In the genomic region with DNA sequence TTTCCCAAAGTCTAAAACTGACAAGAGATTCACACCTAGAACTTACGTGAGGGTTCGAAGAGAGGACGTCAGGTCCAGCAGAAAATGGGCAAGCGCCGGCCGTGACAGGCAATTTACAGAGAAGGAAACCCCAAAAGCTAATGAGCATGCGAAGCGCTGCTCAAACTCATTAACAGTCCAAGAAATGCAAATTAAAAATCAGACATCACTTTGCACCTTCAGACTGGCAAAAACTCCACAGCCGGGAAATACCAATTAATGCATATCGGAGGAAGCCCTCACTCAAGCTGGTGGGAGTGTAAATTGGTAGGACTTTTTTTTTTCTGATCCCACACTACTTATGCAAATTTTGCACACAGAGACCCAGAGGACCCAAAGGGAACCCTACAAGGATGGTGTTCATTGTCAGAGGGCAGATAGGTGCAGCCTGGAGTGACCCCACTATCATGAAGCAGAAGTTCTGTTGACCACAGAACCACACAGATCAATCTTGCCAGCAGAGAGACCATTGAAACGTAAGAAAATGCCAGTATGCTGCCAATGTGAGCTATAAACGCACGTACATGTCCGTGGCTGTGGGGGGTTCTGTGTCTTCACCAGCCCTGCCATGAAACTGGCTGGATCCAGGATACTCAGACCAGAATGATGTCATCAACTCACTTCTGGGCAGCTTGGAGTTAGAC, we compare ENCODE assay signal across 30 mouse cellular contexts.
DNase-seq lines count a peak whose midpoint lies in the region; ATAC-seq and TF ChIP-seq lines count a peak whose summit lies in the region.
"Had no signal": no experiment of that assay in that cellular context is flagged by ENCODE, and none has a peak within 500 bp of the region (broad histone marks: within the 10 kb centered on the region; RNA-seq: fewer than 3 reads in every experiment).

No protein-coding gene starts in this region.

- no peak overlapping the region for H3K9ac ChIP-seq in midbrain, embryonic 16.5 days (ENCODE audit: low read depth, low read length)
- no peak overlapping the region for H3K9ac ChIP-seq in midbrain, postnatal 0 days (replicated peaks; ENCODE audit: low read length, poor library complexity, severe bottlenecking)
- H3K9ac ChIP-seq in forebrain, embryonic 12.5 days, result no peak overlapping the region
- H3K9ac ChIP-seq in forebrain, postnatal 0 days, result no peak overlapping the region
- H3K9ac ChIP-seq: embryonic facial prominence, embryonic 13.5 days; heart, embryonic 12.5 days; hindbrain, embryonic 15.5 days; limb, embryonic 13.5 days; liver, embryonic 12.5 days; liver, postnatal 0 days; neural tube, embryonic 13.5 days; stomach, embryonic 15.5 days had no signal

- no peak overlapping the region for H3K27ac ChIP-seq in midbrain, embryonic 16.5 days (ENCODE audit: low read length)
- no peak overlapping the region for H3K27ac ChIP-seq in midbrain, postnatal 0 days (ENCODE audit: low read depth, low read length)
- H3K27ac ChIP-seq in forebrain, embryonic 12.5 days, result peak overlapping the region; percentile 81
- H3K27ac ChIP-seq in forebrain, postnatal 0 days (ENCODE audit: low read depth, low read length), result peak overlapping the region; percentile 50; the same call in 1 of the 2 replicates
- H3K27ac ChIP-seq: embryonic facial prominence, embryonic 13.5 days; heart, adult 2 months; hindbrain, embryonic 10.5 days; hindbrain, embryonic 15.5 days; layer of hippocampus, adult 2 months; left cerebral cortex, adult 2 months; limb, embryonic 13.5 days; liver, embryonic 12.5 days; neural tube, embryonic 13.5 days; stomach, embryonic 15.5 days had no signal

- 0 out of 2 replicates have a peak overlapping the region, but pooled peaks have one; percentile 12 for H3K4me2 ChIP-seq in midbrain, embryonic 16.5 days (ENCODE audit: low read length)
- no peak overlapping the region for H3K4me2 ChIP-seq in midbrain, postnatal 0 days (ENCODE audit: low read depth, low read length, poor library complexity, severe bottlenecking)
- H3K4me2 ChIP-seq in forebrain, embryonic 12.5 days, result no peak overlapping the region
- peak overlapping the region; percentile 13 for H3K4me2 ChIP-seq in forebrain, postnatal 0 days (ENCODE audit: low read depth)
- H3K4me2 ChIP-seq: embryonic facial prominence, embryonic 13.5 days; heart, embryonic 12.5 days; hindbrain, embryonic 15.5 days; limb, embryonic 13.5 days; liver, embryonic 12.5 days; neural tube, embryonic 13.5 days; stomach, embryonic 15.5 days had no signal

- no peaks in the 10 kb centered on the region for H3K36me3 ChIP-seq in midbrain, embryonic 16.5 days (ENCODE audit: control insufficient read depth, insufficient read depth, low read length)
- no peaks in the 10 kb centered on the region for H3K36me3 ChIP-seq in midbrain, postnatal 0 days (ENCODE audit: insufficient read depth, low read length)
- H3K36me3 ChIP-seq in forebrain, embryonic 12.5 days (replicated peaks), result no peaks in the 10 kb centered on the region
- H3K36me3 ChIP-seq in forebrain, postnatal 0 days (ENCODE audit: insufficient read depth), result no peaks in the 10 kb centered on the region
- H3K36me3 ChIP-seq: embryonic facial prominence, embryonic 13.5 days; heart, embryonic 12.5 days; hindbrain, embryonic 10.5 days; hindbrain, embryonic 15.5 days; limb, embryonic 13.5 days; liver, embryonic 12.5 days; neural tube, embryonic 13.5 days; stomach, embryonic 15.5 days had no signal

- no peaks in the 10 kb centered on the region for H3K27me3 ChIP-seq in midbrain, embryonic 16.5 days (ENCODE audit: control insufficient read depth, insufficient read depth, low read depth, low read length)
- no peaks in the 10 kb centered on the region for H3K27me3 ChIP-seq in midbrain, postnatal 0 days (ENCODE audit: insufficient read depth, low read length)
- peaks cover 19% of the 10 kb centered on the region for H3K27me3 ChIP-seq in forebrain, embryonic 12.5 days
- H3K27me3 ChIP-seq in forebrain, postnatal 0 days (ENCODE audit: insufficient read depth, low read length), result no peaks in the 10 kb centered on the region
- H3K27me3 ChIP-seq: hindbrain, embryonic 15.5 days; stomach, embryonic 15.5 days had no signal

- 67% methylated on average over 14 of the region's 14 CpGs for WGBS in midbrain, embryonic 16.5 days
- WGBS in midbrain, postnatal 0 days, result 66% methylated on average over 14 of the region's 14 CpGs
- WGBS in forebrain, embryonic 12.5 days, result 53% methylated on average over 14 of the region's 14 CpGs
- 32% methylated on average over 14 of the region's 14 CpGs for WGBS in forebrain, postnatal 0 days

- no peak for ATAC-seq in midbrain, embryonic 16.5 days
- no peak for ATAC-seq in midbrain, postnatal 0 days (ENCODE audit: low FRiP score)
- ATAC-seq in forebrain, embryonic 12.5 days (ENCODE audit: low FRiP score), result peak; percentile 51; the same call in 1 of the 2 replicates
- ATAC-seq in forebrain, postnatal 0 days, result no peak
- ATAC-seq: CD4-positive, CD25-positive, alpha-beta regulatory T cell, adult 4 months; inflammation-experienced regulatory T-cells, adult 6 months; liver, embryonic 12.5 days; liver, postnatal 0 days had no signal

- TF ChIP-seq CTCF in midbrain, postnatal 0 days (IDR thresholded peaks at IDR 0.05), result no peak
- no peak for TF ChIP-seq CTCF in forebrain, postnatal 0 days (IDR thresholded peaks at IDR 0.05; ENCODE audit: low read depth)

- H3K4me1 ChIP-seq in midbrain, embryonic 16.5 days (ENCODE audit: control insufficient read depth, insufficient read depth, low read length), result peaks cover 17% of the 10 kb centered on the region
- H3K4me1 ChIP-seq in midbrain, postnatal 0 days (ENCODE audit: insufficient read depth, low read length), result no peaks in the 10 kb centered on the region
- H3K4me1 ChIP-seq in forebrain, embryonic 12.5 days, result peaks cover 39% of the 10 kb centered on the region
- H3K4me1 ChIP-seq in forebrain, postnatal 0 days (ENCODE audit: insufficient read depth), result peaks cover 10% of the 10 kb centered on the region
- H3K4me1 ChIP-seq: liver, embryonic 12.5 days had no signal

- 0 out of 2 replicates have a peak, but pooled peaks cover 2% of the 10 kb centered on the region for H3K9me3 ChIP-seq in midbrain, embryonic 16.5 days (replicated peaks; ENCODE audit: control insufficient read depth, low read length, poor library complexity, severe bottlenecking)
- H3K9me3 ChIP-seq in midbrain, postnatal 0 days (ENCODE audit: low read length), result no peaks in the 10 kb centered on the region
- H3K9me3 ChIP-seq in forebrain, embryonic 12.5 days, result peaks cover 2% of the 10 kb centered on the region; the same call in 1 of the 2 replicates
- H3K9me3 ChIP-seq in forebrain, postnatal 0 days (ENCODE audit: low read length), result no peaks in the 10 kb centered on the region
- H3K9me3 ChIP-seq: embryonic facial prominence, embryonic 13.5 days; heart, embryonic 12.5 days; hindbrain, embryonic 10.5 days; hindbrain, embryonic 15.5 days; limb, embryonic 13.5 days; liver, embryonic 12.5 days; neural tube, embryonic 13.5 days; stomach, embryonic 15.5 days had no signal

- no peak overlapping the region for H3K4me3 ChIP-seq in midbrain, embryonic 16.5 days (ENCODE audit: low read depth, low read length)
- H3K4me3 ChIP-seq in midbrain, postnatal 0 days (ENCODE audit: low read depth, low read length), result no peak overlapping the region
- no peak overlapping the region for H3K4me3 ChIP-seq in forebrain, embryonic 12.5 days (replicated peaks)
- H3K4me3 ChIP-seq in forebrain, postnatal 0 days (ENCODE audit: low read depth, low read length), result no peak overlapping the region
- H3K4me3 ChIP-seq: embryonic facial prominence, embryonic 13.5 days; heart, adult 2 months; heart, embryonic 12.5 days; hindbrain, embryonic 10.5 days; hindbrain, embryonic 15.5 days; layer of hippocampus, adult 2 months; left cerebral cortex, adult 2 months; limb, embryonic 13.5 days; liver, embryonic 12.5 days; megakaryocyte, embryonic 14.5 days; neural tube, embryonic 13.5 days; stomach, embryonic 15.5 days had no signal

- DNase-seq in midbrain, postnatal 0 days (ENCODE audit: low spot score), result no peak
- peak; percentile 41 for DNase-seq in forebrain, postnatal 0 days
- no peak for DNase-seq in gastrocnemius, postnatal 10 days
- DNase-seq in urinary bladder, postnatal 4 days (ENCODE audit: low spot score in 2 of 2), result no peak
- DNase-seq in ovary, postnatal 10 days (ENCODE audit: low spot score), result no peak
- DNase-seq: adrenal gland, adult 8-10 months; cerebellum, adult 9-10 months; gastrocnemius, postnatal 25 days; heart, adult 2 months; kidney, adult 11 months; kidney, postnatal 14 days; liver, postnatal 0 days; lung, postnatal 36 days; retina, postnatal 1 day; right cerebral cortex, postnatal 14 days had no signal

Comparison
In these comparisons a context has a peak if more than half of its experiments do, and no peak if none do; other contexts are left out.
1. H3K4me2 ChIP-seq: peak in midbrain, embryonic 16.5 days (single experiment) and forebrain, postnatal 0 days (single experiment); none in midbrain, postnatal 0 days (single experiment) and forebrain, embryonic 12.5 days (single experiment).
2. H3K27ac ChIP-seq: peak in forebrain, embryonic 12.5 days (single experiment) and forebrain, postnatal 0 days (single experiment); none in midbrain, embryonic 16.5 days (single experiment) and midbrain, postnatal 0 days (single experiment).